Mouse (Mus musculus) spleen, adult 2 months (tissue): ENCODE results near the gene Ip6k3.

Experiments used
- CTCF ChIP-seq: fragments of 200-500 bp; IDR thresholded peaks from 2 replicates; pipeline ENCODE4 v1.5.1; 2011; ENCODE audit warnings: mild to moderate bottlenecking, inconsistent platforms; ENCODE audit not compliant: insufficient read depth, insufficient read length, insufficient replicate concordance; ENCODE audit errors: extremely low read depth
- POLR2A ChIP-seq: fragments of 200-500 bp; IDR thresholded peaks from 2 replicates; pipeline ENCODE4 v1.6.1; 2011; ENCODE audit warnings: low read depth, low read length, inconsistent platforms

- TF ChIP-seq POLR2A = no peak
- no peak for TF ChIP-seq CTCF
These were observed 10.4 kb upstream of the Ip6k3 start for GRCm38 (mm10) chr17:27178019-27178418.
